Comparison of ENCODE assay signal across 9 mouse cellular contexts in the genomic region with DNA sequence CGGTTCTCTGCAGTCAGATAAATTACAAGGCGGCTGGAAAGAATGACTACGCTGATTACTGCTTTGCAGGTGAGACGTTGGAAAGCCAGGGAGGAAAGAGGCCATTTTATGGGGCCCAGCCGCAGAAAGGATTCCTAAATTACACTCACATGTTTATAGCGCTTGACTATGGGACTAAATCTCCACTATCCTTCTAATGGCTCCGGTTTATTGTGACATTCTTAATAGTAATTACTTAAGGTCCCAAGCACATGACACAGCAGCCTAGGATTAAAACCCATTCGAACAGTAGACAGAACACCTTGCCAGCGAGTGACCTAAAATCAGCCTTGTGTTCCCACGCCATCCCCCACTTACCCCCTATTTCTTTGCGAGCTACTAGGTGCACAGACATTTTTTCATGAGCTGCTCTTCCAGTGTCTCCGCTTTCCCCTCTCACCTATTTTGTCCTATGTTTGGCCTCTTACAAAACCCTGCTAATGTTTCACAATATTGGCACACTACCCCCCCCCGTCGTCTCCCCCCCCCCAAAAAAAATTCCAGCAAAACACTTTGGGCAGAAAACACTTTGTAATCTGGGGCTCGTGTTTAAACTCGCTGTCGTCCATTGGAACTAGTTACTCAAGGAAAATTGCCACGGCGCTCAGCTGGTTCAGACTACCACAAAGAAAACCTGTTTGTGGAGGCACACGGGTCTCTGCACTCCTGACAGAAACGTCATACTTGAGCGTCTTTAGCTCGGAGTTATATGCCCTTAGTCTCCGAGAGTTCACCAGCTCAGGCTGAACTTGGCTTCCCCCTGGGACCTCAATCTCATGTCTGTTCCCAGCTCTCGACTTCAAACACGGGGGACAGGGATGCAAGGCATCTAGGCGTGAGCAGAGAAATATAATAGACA.
DNase-seq lines count a peak whose midpoint lies in the region; ATAC-seq lines count a peak whose summit lies in the region.
"Had no signal": no experiment of that assay in that cellular context is flagged by ENCODE, and none has a peak within 500 bp of the region (broad histone marks: within the 10 kb centered on the region; RNA-seq: fewer than 3 reads in every experiment).

No protein-coding gene starts in this region.

- intact Hi-C loops in heart, postnatal 25 days (cut with DNase I), result loop anchor here (5.0 kb wide), 1 partner anchor 98 kb away; the partner anchor contains the start of gene Efna5
- intact Hi-C loops in left cerebral cortex, postnatal 14 days (cut with DNase I), result loop anchor here (10.0 kb wide), 1 partner anchor 190 kb away; no protein-coding TSS in a partner anchor

- H3K4me2 ChIP-seq in embryonic facial prominence, embryonic 12.5 days (replicated peaks), result peak overlapping the region; percentile 46
- H3K4me2 ChIP-seq in intestine, embryonic 16.5 days (ENCODE audit: low read depth, low read length), result peak overlapping the region; percentile 46
- H3K4me2 ChIP-seq in lung, embryonic 16.5 days (ENCODE audit: low read depth, low read length), result peak overlapping the region; percentile 54

- H3K36me3 ChIP-seq in embryonic facial prominence, embryonic 12.5 days, result no peaks in the 10 kb centered on the region
- no peaks in the 10 kb centered on the region for H3K36me3 ChIP-seq in intestine, embryonic 16.5 days (ENCODE audit: control insufficient read depth, insufficient read depth, low read length)
- no peaks in the 10 kb centered on the region for H3K36me3 ChIP-seq in lung, embryonic 16.5 days (ENCODE audit: control insufficient read depth, insufficient read depth, low read length)

- H3K9ac ChIP-seq in embryonic facial prominence, embryonic 12.5 days, result no peak overlapping the region
- H3K9ac ChIP-seq in intestine, embryonic 16.5 days (ENCODE audit: low read depth, low read length), result 0 out of 2 replicates have a peak overlapping the region, but pooled peaks have one; percentile 30
- H3K9ac ChIP-seq in lung, embryonic 16.5 days (ENCODE audit: low read length), result peak overlapping the region; percentile 38; the same call in 1 of the 2 replicates

- DNase-seq in heart, adult 11 months, result peak; percentile 88
- no peak for DNase-seq in heart, postnatal 25 days (ENCODE audit: low spot score)
- no peak for DNase-seq in adipocyte (ENCODE audit: low spot score)
- DNase-seq in left cerebral cortex, postnatal 14 days (ENCODE audit: low spot score in 2 of 2), result no peak

- H3K9me3 ChIP-seq in embryonic facial prominence, embryonic 12.5 days, result no peaks in the 10 kb centered on the region
- no peaks in the 10 kb centered on the region for H3K9me3 ChIP-seq in intestine, embryonic 16.5 days (ENCODE audit: control insufficient read depth, low read length)
- no peaks in the 10 kb centered on the region for H3K9me3 ChIP-seq in lung, embryonic 16.5 days (ENCODE audit: control insufficient read depth, low read length)

- H3K27me3 ChIP-seq in embryonic facial prominence, embryonic 12.5 days, result no peaks in the 10 kb centered on the region
- no peaks in the 10 kb centered on the region for H3K27me3 ChIP-seq in intestine, embryonic 16.5 days (replicated peaks; ENCODE audit: control insufficient read depth, insufficient read depth, low read length)
- H3K27me3 ChIP-seq in lung, embryonic 16.5 days (ENCODE audit: control insufficient read depth, insufficient read depth, low read depth, low read length), result no peaks in the 10 kb centered on the region
- H3K27me3 ChIP-seq: CH12.LX had no signal

- peak; percentile 47; the same call in 1 of the 2 replicates for ATAC-seq in embryonic facial prominence, embryonic 12.5 days (ENCODE audit: insufficient number of reproducible peaks, insufficient read depth, low FRiP score, low TSS enrichment)
- no peak; the same call in none of the 2 replicates for ATAC-seq in intestine, embryonic 16.5 days
- 0 out of 2 replicates have a peak, but pooled peaks have one; percentile 12 for ATAC-seq in lung, embryonic 16.5 days (ENCODE audit: low read depth)
- no peak for ATAC-seq in inflammation-experienced regulatory T-cells, adult 6 months

- peaks cover 47% of the 10 kb centered on the region for H3K4me1 ChIP-seq in embryonic facial prominence, embryonic 12.5 days
- peaks cover 15% of the 10 kb centered on the region for H3K4me1 ChIP-seq in intestine, embryonic 16.5 days (ENCODE audit: control insufficient read depth, insufficient read depth, low read length)
- H3K4me1 ChIP-seq in lung, embryonic 16.5 days (replicated peaks; ENCODE audit: control insufficient read depth, insufficient read depth, low read length), result peaks cover 8% of the 10 kb centered on the region

- H3K27ac ChIP-seq in embryonic facial prominence, embryonic 12.5 days, result peak overlapping the region; percentile 69; the same call in 1 of the 2 replicates
- no peak overlapping the region for H3K27ac ChIP-seq in intestine, embryonic 16.5 days (ENCODE audit: low read length)
- peak overlapping the region; percentile 56 for H3K27ac ChIP-seq in lung, embryonic 16.5 days (ENCODE audit: low read length)

- H3K4me3 ChIP-seq in embryonic facial prominence, embryonic 12.5 days, result peak overlapping the region; percentile 16; the same call in 1 of the 2 replicates
- H3K4me3 ChIP-seq in intestine, embryonic 16.5 days (ENCODE audit: low read length), result peak overlapping the region; percentile 26; the same call in 1 of the 2 replicates
- H3K4me3 ChIP-seq in lung, embryonic 16.5 days (ENCODE audit: low read length), result peak overlapping the region; percentile 35

- WGBS in embryonic facial prominence, embryonic 12.5 days, result 14% methylated on average over 27 of the region's 27 CpGs
- 37% methylated on average over 27 of the region's 27 CpGs for WGBS in intestine, embryonic 16.5 days
- WGBS in lung, embryonic 16.5 days, result 31% methylated on average over 27 of the region's 27 CpGs

Comparison
In these comparisons a context has a peak if more than half of its experiments do, and no peak if none do; other contexts are left out.
1. ATAC-seq: peak in embryonic facial prominence, embryonic 12.5 days (single experiment) and lung, embryonic 16.5 days (single experiment); none in intestine, embryonic 16.5 days (single experiment) and inflammation-experienced regulatory T-cells, adult 6 months (single experiment).
2. Peak in every context shown above with its lines, with median percentiles within 50 percentile points of each other: H3K4me2 ChIP-seq and H3K4me3 ChIP-seq.